Mouse (Mus musculus) yolk sac, embryonic 10.5 days (tissue): Measurements from ENCODE around the gene Plppr4.
A peak's percentile ranks its signal among the peaks of the same experiment; 100 is the strongest.

Source experiments
- DNase-seq: peaks from one replicate; pipeline ENCODE4 v3.0.0-alpha.2; 2017; ENCODE audit warnings: low spot score

Gene Plppr4

GRCm38 (mm10) chr3:117360528-117360927 is at the start of gene Plppr4:
Gene Plppr4, minus strand, starts transcription at chr3:117360876.
- DNase-seq: no peak

GRCm38 (mm10) chr3:117405821-117406220 is 45.1 kb upstream of the Plppr4 start:
- no peak for DNase-seq

GRCm38 (mm10) chr3:117403740-117404139 is 43.1 kb upstream of the Plppr4 start:
- DNase-seq: no peak

- no peak for DNase-seq
Observed at GRCm38 (mm10) chr3:117366041-117366440, 5.4 kb upstream of the Plppr4 start.

- peak; percentile 23 for DNase-seq
Observed at GRCm38 (mm10) chr3:117359686-117360521, 772 bp downstream of the Plppr4 start.

- no peak for DNase-seq
Observed at GRCm38 (mm10) chr3:117358981-117359628, 1.6 kb downstream of the Plppr4 start.

- no peak for DNase-seq
Observed at GRCm38 (mm10) chr3:117357367-117357766, 3.3 kb downstream of the Plppr4 start.

- no peak for DNase-seq
Observed at GRCm38 (mm10) chr3:117353940-117354339, 6.7 kb downstream of the Plppr4 start.

- no peak for DNase-seq
Observed at GRCm38 (mm10) chr3:117346351-117346750, 14.3 kb downstream of the Plppr4 start.

- DNase-seq: no peak
Observed at GRCm38 (mm10) chr3:117331502-117331901, 29.2 kb downstream of the Plppr4 start.

GRCm38 (mm10) chr3:117329485-117329884 is 31.2 kb downstream of the Plppr4 start:
- DNase-seq: no peak

- no peak for DNase-seq
Observed at GRCm38 (mm10) chr3:117326551-117326950, 34.1 kb downstream of the Plppr4 start.

GRCm38 (mm10) chr3:117319671-117320070 is 41.0 kb downstream of the Plppr4 start:
- no peak for DNase-seq

- DNase-seq: no peak
Observed at GRCm38 (mm10) chr3:117313339-117313738, 47.3 kb downstream of the Plppr4 start.

- no peak for DNase-seq
Observed at GRCm38 (mm10) chr3:117312097-117312496, 48.6 kb downstream of the Plppr4 start.

GRCm38 (mm10) chr3:117310801-117311368 is 49.8 kb downstream of the Plppr4 start:
- no peak for DNase-seq

- DNase-seq: no peak
Observed at GRCm38 (mm10) chr3:117309580-117309910, 51.1 kb downstream of the Plppr4 start.

GRCm38 (mm10) chr3:117308895-117309579 is 51.6 kb downstream of the Plppr4 start:
- DNase-seq: no peak

- no peak for DNase-seq
Observed at GRCm38 (mm10) chr3:117307555-117307954, 53.1 kb downstream of the Plppr4 start.

GRCm38 (mm10) chr3:117304037-117304436 is 56.6 kb downstream of the Plppr4 start:
- DNase-seq: no peak

GRCm38 (mm10) chr3:117300735-117301271 is 59.9 kb downstream of the Plppr4 start:
- DNase-seq: no peak

- DNase-seq: no peak
Observed at GRCm38 (mm10) chr3:117297735-117298134, 62.9 kb downstream of the Plppr4 start.
